Mouse (Mus musculus): Measurements from ENCODE around the gene Rab25. TPM values are rescaled to one million over a fixed set of nuclear protein-coding genes. Genes with fewer than 3 reads are reported as not detected.
A peak's percentile ranks its signal among the peaks of the same experiment; 100 is the strongest.
"Not testable (repeated sequence)": the region's sequence is repeated elsewhere in the genome, so short reads cannot be mapped to it uniquely, and the experiment has no call there.

Rab25 gene
- polyA plus RNA-seq, 1 experiment, result 0.10 TPM

GRCm38 (mm10) chr3:88586640-88587039 is 38.5 kb upstream of the Rab25 start:
- TF ChIP-seq POLR2A (IDR thresholded peaks at IDR 0.05; ENCODE audit: control insufficient read depth, low read depth, low read length) (no peak), CTCF (IDR thresholded peaks at IDR 0.05; ENCODE audit: control insufficient read depth, insufficient read depth, insufficient replicate concordance, low read depth, low read length) (no peak)
- Histone ChIP-seq H3K27me3 (ENCODE audit: control insufficient read depth, insufficient read depth, low read length) (no peaks in the 10 kb centered on the region), H3K4me3 (ENCODE audit: control insufficient read depth, low read depth, low read length) (no peak overlapping the region), H3K27ac (ENCODE audit: control insufficient read depth, insufficient read depth, low read depth, low read length) (no peak overlapping the region), H3K4me1 (ENCODE audit: control insufficient read depth, insufficient read depth, low read length) (no peaks in the 10 kb centered on the region), H3K36me3 (ENCODE audit: control insufficient read depth, insufficient read depth, low read length) (peaks cover 6% of the 10 kb centered on the region)

GRCm38 (mm10) chr3:88585769-88586168 is 37.7 kb upstream of the Rab25 start:
- TF ChIP-seq CTCF (IDR thresholded peaks at IDR 0.05; ENCODE audit: control insufficient read depth, insufficient read depth, insufficient replicate concordance, low read depth, low read length) (no peak), POLR2A (IDR thresholded peaks at IDR 0.05; ENCODE audit: control insufficient read depth, low read depth, low read length) (no peak)
- Histone ChIP-seq H3K27ac (ENCODE audit: control insufficient read depth, insufficient read depth, low read depth, low read length) (no peak overlapping the region), H3K27me3 (ENCODE audit: control insufficient read depth, insufficient read depth, low read length) (no peaks in the 10 kb centered on the region), H3K4me3 (ENCODE audit: control insufficient read depth, low read depth, low read length) (no peak overlapping the region), H3K4me1 (ENCODE audit: control insufficient read depth, insufficient read depth, low read length) (no peaks in the 10 kb centered on the region), H3K36me3 (ENCODE audit: control insufficient read depth, insufficient read depth, low read length) (peaks cover 6% of the 10 kb centered on the region)

GRCm38 (mm10) chr3:88579454-88580117 is 31.5 kb upstream of the Rab25 start:
- Histone ChIP-seq H3K36me3 (ENCODE audit: control insufficient read depth, insufficient read depth, low read length) (peaks cover 1% of the 10 kb centered on the region), H3K4me1 (ENCODE audit: control insufficient read depth, insufficient read depth, low read length) (peaks cover 4% of the 10 kb centered on the region), H3K4me3 (ENCODE audit: control insufficient read depth, low read depth, low read length) (peak overlapping the region; percentile 96), H3K27ac (ENCODE audit: control insufficient read depth, insufficient read depth, low read depth, low read length) (peak overlapping the region; percentile 80), H3K27me3 (ENCODE audit: control insufficient read depth, insufficient read depth, low read length) (no peaks in the 10 kb centered on the region)
- TF ChIP-seq CTCF (IDR thresholded peaks at IDR 0.05; ENCODE audit: control insufficient read depth, insufficient read depth, insufficient replicate concordance, low read depth, low read length) (no peak), POLR2A (IDR thresholded peaks at IDR 0.05; ENCODE audit: control insufficient read depth, low read depth, low read length) (peak; percentile 53; the same call in 1 of the 2 replicates)

GRCm38 (mm10) chr3:88578498-88579424 is 30.7 kb upstream of the Rab25 start:
- TF ChIP-seq POLR2A (IDR thresholded peaks at IDR 0.05; ENCODE audit: control insufficient read depth, low read depth, low read length) (no peak), CTCF (IDR thresholded peaks at IDR 0.05; ENCODE audit: control insufficient read depth, insufficient read depth, insufficient replicate concordance, low read depth, low read length) (no peak)
- Histone ChIP-seq H3K27ac (ENCODE audit: control insufficient read depth, insufficient read depth, low read depth, low read length) (no peak overlapping the region), H3K4me3 (ENCODE audit: control insufficient read depth, low read depth, low read length) (peak overlapping the region; percentile 96)

GRCm38 (mm10) chr3:88577846-88578245 is 29.7 kb upstream of the Rab25 start:
- not testable (repeated sequence) for H3K27me3 ChIP-seq (ENCODE audit: control insufficient read depth, insufficient read depth, low read length); H3K4me3 ChIP-seq (ENCODE audit: control insufficient read depth, low read depth, low read length); H3K4me1 ChIP-seq (ENCODE audit: control insufficient read depth, insufficient read depth, low read length); H3K36me3 ChIP-seq (ENCODE audit: control insufficient read depth, insufficient read depth, low read length); H3K27ac ChIP-seq (ENCODE audit: control insufficient read depth, insufficient read depth, low read depth, low read length)

More at GRCm38 (mm10) chr3:88578498-88579424, 30.7 kb upstream of the Rab25 start:
- no peaks in the 10 kb centered on the region for H3K27me3 ChIP-seq (ENCODE audit: control insufficient read depth, insufficient read depth, low read length)
- H3K4me1 ChIP-seq (ENCODE audit: control insufficient read depth, insufficient read depth, low read length), result peaks cover 4% of the 10 kb centered on the region
- peaks cover 1% of the 10 kb centered on the region for H3K36me3 ChIP-seq (ENCODE audit: control insufficient read depth, insufficient read depth, low read length)

GRCm38 (mm10) chr3:88575540-88575939 is 27.4 kb upstream of the Rab25 start, which contains the start of gene Ssr2:
Gene Ssr2 (plus strand): TSS chr3:88575876.
- H3K4me3 ChIP-seq (ENCODE audit: control insufficient read depth, low read depth, low read length), result no peak within 1 kb of the TSS
- TF ChIP-seq POLR2A (IDR thresholded peaks at IDR 0.05; ENCODE audit: control insufficient read depth, low read depth, low read length), result no peak
- TF ChIP-seq CTCF (IDR thresholded peaks at IDR 0.05; ENCODE audit: control insufficient read depth, insufficient read depth, insufficient replicate concordance, low read depth, low read length), result no peak

GRCm38 (mm10) chr3:88573810-88574209 is 25.7 kb upstream of the Rab25 start:
- TF ChIP-seq CTCF (IDR thresholded peaks at IDR 0.05; ENCODE audit: control insufficient read depth, insufficient read depth, insufficient replicate concordance, low read depth, low read length) (no peak), POLR2A (IDR thresholded peaks at IDR 0.05; ENCODE audit: control insufficient read depth, low read depth, low read length) (no peak)
- H3K27ac ChIP-seq (ENCODE audit: control insufficient read depth, insufficient read depth, low read depth, low read length), result no peak overlapping the region
- no peaks in the 10 kb centered on the region for H3K36me3 ChIP-seq (ENCODE audit: control insufficient read depth, insufficient read depth, low read length)
- no peak overlapping the region for H3K4me3 ChIP-seq (ENCODE audit: control insufficient read depth, low read depth, low read length)
- H3K27me3 ChIP-seq (ENCODE audit: control insufficient read depth, insufficient read depth, low read length), result no peaks in the 10 kb centered on the region
- no peaks in the 10 kb centered on the region for H3K4me1 ChIP-seq (ENCODE audit: control insufficient read depth, insufficient read depth, low read length)

More at GRCm38 (mm10) chr3:88575540-88575939, 27.4 kb upstream of the Rab25 start, which contains the start of gene Ssr2:
- Histone ChIP-seq H3K27ac (ENCODE audit: control insufficient read depth, insufficient read depth, low read depth, low read length) (no peak within 1 kb of the TSS), H3K4me1 (ENCODE audit: control insufficient read depth, insufficient read depth, low read length) (peaks cover 4% of the 10 kb centered on the region), H3K36me3 (ENCODE audit: control insufficient read depth, insufficient read depth, low read length) (no peaks in the 10 kb centered on the region), H3K27me3 (ENCODE audit: control insufficient read depth, insufficient read depth, low read length) (no peaks in the 10 kb centered on the region)

Data from testis, adult 2 months (tissue).